Mouse (Mus musculus) layer of hippocampus, adult 6 months (tissue): ENCODE results near the gene Card14. TPM values are rescaled to one million over a fixed set of nuclear protein-coding genes. Genes with fewer than 3 reads are reported as not detected.

Experiments
- long read RNA-seq, 2 experiments: library from polyadenylated mRNA; unstranded; transcript quantifications; one replicate each; pipeline ENCODE4 v2.0.0; 2019 to 2020
- microRNA-seq: library from miRNA; unstranded; fragments of <30 nt; microRNA quantifications from one replicate; pipeline ENCODE4 v1.2.0, GENCODE M21; 2020
- polyA plus RNA-seq: library from polyadenylated mRNA; unstranded; fragments of <200 nt; fragmentation: Nextera tagmentation; gene quantifications from 2 replicates; pipeline ENCODE4 v1.2.3, GENCODE M21; 2021

The Card14 gene
- 0.05 TPM in 1 of 2 replicates, not detected in the other for polyA plus RNA-seq
- long read RNA-seq, experiment 1, partial matches to known transcripts: 1 of 1 reads
- long read RNA-seq, experiment 1, other reads (novel, unspliced or antisense): 0 of 1 reads
- long read RNA-seq, experiment 2: 0 reads

GRCm38 (mm10) chr11:119307658-119307867 lies at the start of gene Card14:
Gene Card14, plus strand, starts transcription at chr11:119307768.

GRCm38 (mm10) chr11:119267768-119268556 lies 39.6 kb upstream of the Card14 start, which contains the start of gene Gaa:
Gene Gaa, plus strand, starts transcription at chr11:119267887.

DNA sequence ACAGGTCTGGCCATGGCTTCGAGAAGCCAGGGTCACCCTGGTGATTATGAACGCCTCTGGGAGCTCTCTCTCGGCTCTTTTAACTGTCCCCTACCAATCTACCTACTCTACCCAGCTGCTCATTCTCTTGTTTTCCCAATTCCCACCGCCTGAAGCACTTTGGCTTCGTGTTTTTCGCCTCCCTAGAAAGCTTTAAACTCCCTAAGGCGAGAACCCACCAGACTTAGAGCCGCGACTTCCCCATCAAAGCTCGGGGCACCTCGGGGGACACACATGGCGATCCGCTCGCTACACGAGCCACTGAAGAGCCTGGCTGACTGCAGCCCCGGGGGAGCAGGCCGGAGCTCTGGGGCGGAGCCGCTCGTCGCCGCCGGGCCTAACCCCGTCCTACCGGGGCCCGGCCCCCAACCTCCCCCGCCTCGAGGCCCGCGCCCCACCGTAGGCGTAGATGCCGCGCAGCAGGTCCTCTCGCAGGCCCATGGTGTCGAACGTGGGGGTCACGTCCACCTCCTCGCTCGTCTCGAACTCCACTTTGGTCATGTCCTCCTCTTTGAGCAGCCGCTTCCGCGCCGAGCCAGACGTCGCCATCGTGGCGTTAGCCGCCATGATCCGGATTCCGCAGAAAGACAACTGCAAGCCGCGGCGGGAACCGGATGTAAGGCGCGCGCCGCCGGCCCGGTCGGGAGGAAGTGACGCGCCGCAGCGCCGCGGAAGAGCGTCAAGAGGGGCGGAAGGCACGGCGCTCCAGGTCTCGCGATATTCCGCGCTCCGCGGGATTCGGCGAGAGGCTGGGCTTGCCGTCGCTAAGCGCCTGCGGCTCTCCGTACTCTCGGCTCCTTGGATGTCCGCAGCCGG lies 8.0 kb upstream of the Card14 start, which contains the start of gene Eif4a3:
Gene Eif4a3 (minus strand): TSS at position 699 of the 855 bp plus-strand sequence.

GRCm38 (mm10) chr11:119355443-119356385 lies 48.1 kb downstream of the Card14 start, which contains the start of the genes Sgsh and Slc26a11:
Gene Sgsh, minus strand, starts transcription at chr11:119355536.
Gene Slc26a11, plus strand, starts transcription at chr11:119355557.

DNA sequence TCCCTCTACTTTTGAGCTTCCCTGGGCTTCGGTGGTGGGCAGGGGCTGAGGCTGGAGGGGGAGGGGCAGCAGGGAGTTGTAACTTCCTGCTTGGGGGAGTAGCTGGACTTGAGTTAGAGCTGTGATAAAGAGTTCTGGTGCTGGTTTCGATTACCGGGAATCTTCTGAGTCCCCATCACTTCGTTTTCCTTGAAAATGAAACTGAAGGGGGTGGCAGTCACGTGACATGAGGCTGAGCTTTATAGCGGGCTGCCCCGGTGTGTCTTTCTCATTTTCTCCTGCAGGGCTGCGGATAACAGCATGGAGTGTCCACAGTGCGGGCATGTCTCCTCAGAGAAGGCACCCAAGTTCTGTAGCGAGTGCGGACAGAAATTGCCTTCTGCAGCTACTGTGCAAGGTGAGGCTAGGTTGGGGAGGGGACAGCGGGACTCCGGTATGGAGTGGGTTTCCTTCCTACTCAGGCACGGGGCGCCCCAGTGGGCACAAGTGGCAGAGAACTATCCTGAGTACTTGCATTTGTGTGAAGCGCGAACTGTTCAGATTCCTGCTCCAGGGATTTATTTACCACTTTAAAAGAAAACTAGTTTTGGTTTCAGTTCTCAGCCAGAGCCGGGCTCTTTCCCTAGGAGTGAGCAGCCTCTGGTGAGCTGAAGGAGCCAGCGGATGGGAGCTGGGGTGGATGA lies 85.4 kb downstream of the Card14 start, which contains the start of gene Rnf213:
Gene Rnf213 (plus strand): TSS at position 301 of the 683 bp plus-strand sequence.

Small RNA genes within 50 kb of the gene (microRNA-seq; reads per million reads assigned to microRNA genes)
- not detected for gene Mir1932

Other genes with a start within 250 kb of the Card14 start
- 3.8 and 4.5 TPM in 2 replicates for gene Cbx4, start 221.5 kb upstream of the Card14 start, polyA plus RNA-seq
- gene Tbc1d16, start 79.3 kb upstream of the Card14 start, polyA plus RNA-seq: 6.9 and 8.0 TPM in 2 replicates
- gene Ccdc40, start 79.2 kb upstream of the Card14 start, polyA plus RNA-seq: 0.84 and 1.2 TPM in 2 replicates
- 283 and 305 TPM in 2 replicates for gene Gaa, start 39.9 kb upstream of the Card14 start, polyA plus RNA-seq
- gene Eif4a3, start 7.7 kb upstream of the Card14 start, polyA plus RNA-seq: 199 and 201 TPM in 2 replicates
- 3.1 and 3.5 TPM in 2 replicates for gene Sgsh, start 47.8 kb downstream of the Card14 start, polyA plus RNA-seq
- gene Slc26a11, start 47.8 kb downstream of the Card14 start, polyA plus RNA-seq: 3.8 and 4.6 TPM in 2 replicates
- gene Rnf213, start 85.3 kb downstream of the Card14 start, polyA plus RNA-seq: 0.93 and 0.97 TPM in 2 replicates
- gene Endov, start 183.6 kb downstream of the Card14 start, polyA plus RNA-seq: 7.2 and 7.6 TPM in 2 replicates
- 201 and 214 TPM in 2 replicates for gene Nptx1, start 240.0 kb downstream of the Card14 start, polyA plus RNA-seq